Mouse (Mus musculus) stomach, postnatal 0 days (tissue): ENCODE results near the gene Fam193a. TPM values are rescaled to one million over a fixed set of nuclear protein-coding genes. Genes with fewer than 3 reads are reported as not detected.

ENCODE experiments used
- ATAC-seq: fragments of 200-750 bp; cut with Nextera tagmentation; 2 replicates; pipeline ENCODE4 v1.8.0; 2017; ENCODE audit not compliant: low FRiP score, low TSS enrichment
- DNase-seq: peaks from one replicate; pipeline ENCODE4 v3.0.0-alpha.2; 2016; ENCODE audit warnings: low spot score
- H3K27ac ChIP-seq: fragments of 300-500 bp; sonication (generic); replicated peaks from 2 replicates; pipeline ENCODE4 v1.5.1; 2014; ENCODE audit warnings: mild to moderate bottlenecking, control low read depth
- H3K27me3 ChIP-seq: fragments of 300-500 bp; sonication (generic); 2 replicates; pipeline ENCODE4 v1.6.1; 2014; ENCODE audit warnings: low read length; ENCODE audit not compliant: control insufficient read depth, insufficient read depth
- H3K36me3 ChIP-seq: fragments of 300-500 bp; sonication (generic); 2 replicates; pipeline ENCODE4 v1.6.1; 2014; ENCODE audit warnings: low read length, mixed read lengths; ENCODE audit not compliant: control insufficient read depth, insufficient read depth
- H3K4me1 ChIP-seq: fragments of 300-500 bp; sonication (generic); replicated peaks from 2 replicates; pipeline ENCODE4 v1.6.1; 2014; ENCODE audit warnings: antibody characterized with exemption; ENCODE audit not compliant: control insufficient read depth, insufficient read depth
- H3K4me2 ChIP-seq: fragments of 300-500 bp; sonication (generic); replicated peaks from 2 replicates; pipeline ENCODE4 v1.6.1; 2014; ENCODE audit warnings: low read depth, mild to moderate bottlenecking, control low read depth, moderate library complexity
- H3K4me3 ChIP-seq: fragments of 300-500 bp; sonication (generic); 2 replicates; pipeline ENCODE4 v1.5.1; 2014; ENCODE audit warnings: low read depth, low read length, control low read depth
- H3K9ac ChIP-seq: fragments of 300-500 bp; sonication (generic); 2 replicates; pipeline ENCODE4 v1.6.1; 2014; ENCODE audit warnings: mild to moderate bottlenecking, low read length, control low read depth, mixed read lengths
- H3K9me3 ChIP-seq: fragments of 300-500 bp; sonication (generic); 2 replicates; pipeline ENCODE4 v1.6.1; 2016; ENCODE audit warnings: low read length; ENCODE audit not compliant: control insufficient read depth
- CTCF ChIP-seq: IDR thresholded peaks from 2 replicates; pipeline ENCODE4 v1.5.1; 2016; ENCODE audit warnings: antibody characterized with exemption, low read depth, mild to moderate bottlenecking, moderate library complexity
- EP300 ChIP-seq: optimal IDR thresholded peaks from 2 replicates; pipeline ENCODE3; 2016; ENCODE audit warnings: antibody characterized with exemption
- WGBS: fragments of 180-500 bp; shearing (Covaris S2); extraction: QIAGEN DNeasy Blood & Tissue Kit; methylation state at CpG from one replicate; pipeline ENCODE4 v1.1.7; 2014; 5-methylcytosine and 5-hydroxymethylcytosine counted together
- polyA plus RNA-seq: library from polyadenylated mRNA; unstranded; fragments of >200 nt; fragmentation: Nextera tagmentation; extraction: Ambion mirVana; gene quantifications from 2 replicates; pipeline ENCODE4 v1.2.1, GENCODE M21; 2015

The Fam193a gene
- polyA plus RNA-seq, 1 experiment from 2014 or later = 3.5 TPM

- Histone ChIP-seq H3K4me2 (no peak overlapping the region), H3K4me1 (no peaks in the 10 kb centered on the region; the same call in 1 of the 2 replicates), H3K9ac (no peak overlapping the region), H3K4me3 (no peak overlapping the region), H3K36me3 (no peaks in the 10 kb centered on the region), H3K27ac (no peak overlapping the region), H3K27me3 (no peaks in the 10 kb centered on the region), H3K9me3 (no peaks in the 10 kb centered on the region)
- no peak for ATAC-seq
- WGBS = 80% methylated on average over 5 of the region's 5 CpGs
- no peak for DNase-seq
- no peak for TF ChIP-seq EP300
- no peak for TF ChIP-seq CTCF
Measured at GRCm38 (mm10) chr5:34533066-34533465, 163.3 kb downstream of the Fam193a start.

GRCm38 (mm10) chr5:34533820-34534219, 164.1 kb downstream of the Fam193a start:
- Histone ChIP-seq H3K4me1 (no peaks in the 10 kb centered on the region; the same call in 1 of the 2 replicates), H3K4me2 (no peak overlapping the region), H3K4me3 (no peak overlapping the region), H3K9me3 (no peaks in the 10 kb centered on the region), H3K27me3 (no peaks in the 10 kb centered on the region), H3K36me3 (no peaks in the 10 kb centered on the region), H3K9ac (no peak overlapping the region), H3K27ac (0 out of 2 replicates have a peak overlapping the region, but pooled peaks have one; percentile 45)
- no peak for TF ChIP-seq CTCF
- TF ChIP-seq EP300 = no peak
- ATAC-seq (no peak), DNase-seq (no peak)
- WGBS = 66% methylated on average over 3 of the region's 3 CpGs

GRCm38 (mm10) chr5:34534776-34535581, 165.2 kb downstream of the Fam193a start:
- Histone ChIP-seq H3K9me3 (no peaks in the 10 kb centered on the region), H3K4me3 (no peak overlapping the region), H3K27ac (peak overlapping the region; percentile 49; the same call in 1 of the 2 replicates), H3K9ac (no peak overlapping the region), H3K4me1 (no peaks in the 10 kb centered on the region; the same call in 1 of the 2 replicates), H3K36me3 (no peaks in the 10 kb centered on the region), H3K27me3 (no peaks in the 10 kb centered on the region), H3K4me2 (no peak overlapping the region)
- DNase-seq (no peak), ATAC-seq (peak; percentile 11; the same call in 1 of the 2 replicates)
- TF ChIP-seq EP300 = no peak
- 60% methylated on average over 5 of the region's 5 CpGs for WGBS

- Histone ChIP-seq H3K9me3 (no peaks in the 10 kb centered on the region), H3K4me1 (no peaks in the 10 kb centered on the region; the same call in 1 of the 2 replicates), H3K27me3 (no peaks in the 10 kb centered on the region), H3K36me3 (no peaks in the 10 kb centered on the region), H3K27ac (no peak overlapping the region), H3K4me3 (no peak overlapping the region), H3K4me2 (no peak overlapping the region), H3K9ac (no peak overlapping the region)
- no peak for DNase-seq
- WGBS = 86% methylated on average over 7 of the region's 7 CpGs
- no peak for ATAC-seq
- TF ChIP-seq EP300 (no peak), CTCF (no peak)
Measured at GRCm38 (mm10) chr5:34535831-34536230, 166.1 kb downstream of the Fam193a start.

Other genes starting within 250 kb of the Fam193a start
- 0.07 and 0.19 TPM in 2 replicates for gene Poln, start 200.5 kb upstream of the Fam193a start, polyA plus RNA-seq
- 10.8 and 12.3 TPM in 2 replicates for gene Haus3, start 200.4 kb upstream of the Fam193a start, polyA plus RNA-seq
- 20.1 and 21.2 TPM in 2 replicates for gene Mxd4, start 182.2 kb upstream of the Fam193a start, polyA plus RNA-seq
- gene Zfyve28, start 81.5 kb upstream of the Fam193a start, polyA plus RNA-seq = 0.27 and 0.29 TPM in 2 replicates
- 0.04 TPM in 1 of 2 replicates, not detected in the other for gene Cfap99, start 81.3 kb upstream of the Fam193a start, polyA plus RNA-seq
- 85.2 and 85.7 TPM in 2 replicates for gene Rnf4, start 33.6 kb upstream of the Fam193a start, polyA plus RNA-seq
- 16.2 and 17.7 TPM in 2 replicates for gene Tnip2, start 144.1 kb downstream of the Fam193a start, polyA plus RNA-seq
- 4.2 and 4.9 TPM in 2 replicates for gene Sh3bp2, start 155.9 kb downstream of the Fam193a start, polyA plus RNA-seq
- 68.6 and 69.3 TPM in 2 replicates for gene Add1, start 203.7 kb downstream of the Fam193a start, polyA plus RNA-seq